Mouse (Mus musculus) kidney, adult 2 months (tissue): ENCODE results near the gene Fam222a.

Source experiments
- CTCF ChIP-seq: fragments of 200-500 bp; conservative IDR thresholded peaks from 2 replicates; pipeline ENCODE4 v1.5.1; 2011; ENCODE audit warnings: low read depth, mild to moderate bottlenecking, control low read depth, low read length, moderate library complexity, mixed read lengths; ENCODE audit not compliant: insufficient read depth, insufficient read length
- POLR2A ChIP-seq: fragments of 200-500 bp; IDR thresholded peaks from one replicate; pipeline ENCODE4 v1.6.1; 2011; ENCODE audit warnings: low read depth, low read length, control low read depth

DNA sequence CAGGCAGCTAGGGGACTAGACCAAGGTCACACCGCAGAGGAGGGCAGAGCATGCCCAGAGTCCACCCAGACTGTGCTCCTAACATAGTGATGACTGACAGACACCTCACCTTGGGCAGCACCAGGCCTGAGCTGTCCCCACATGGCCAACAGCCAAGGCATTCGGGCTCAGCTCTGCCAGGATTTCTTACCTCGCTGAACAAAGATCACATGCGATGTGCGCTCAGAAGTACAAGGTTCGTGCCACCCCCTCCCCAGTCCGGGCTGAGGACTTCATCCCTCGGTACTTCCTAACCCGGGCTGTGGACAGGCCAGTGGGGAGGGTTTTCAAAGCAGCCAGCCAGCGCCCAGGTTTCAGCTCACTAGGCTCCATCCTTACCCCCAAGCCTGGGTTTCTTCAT is 89.6 kb downstream of the Fam222a start:
- TF ChIP-seq CTCF = no peak
- TF ChIP-seq POLR2A = no peak
